ENCODE assay signal across 27 mouse cellular contexts in genomic region chr9:50138341-50138978, GRCm38 (mm10).
DNase-seq lines count a peak whose midpoint lies in the region; ATAC-seq and TF ChIP-seq lines count a peak whose summit lies in the region.
"Had no signal": no experiment of that assay in that cellular context is flagged by ENCODE, and none has a peak within 500 bp of the region (broad histone marks: within the 10 kb centered on the region; RNA-seq: fewer than 3 reads in every experiment).

No protein-coding gene starts in this region.

- no peak overlapping the region for H3K4me3 ChIP-seq in forebrain, embryonic 15.5 days
- H3K4me3 ChIP-seq in forebrain, embryonic 10.5 days = no peak overlapping the region
- H3K4me3 ChIP-seq in midbrain, embryonic 13.5 days (replicated peaks) = no peak overlapping the region
- H3K4me3 ChIP-seq in midbrain, embryonic 10.5 days = no peak overlapping the region
- H3K4me3 ChIP-seq in hindbrain, postnatal 0 days (ENCODE audit: low read length) = no peak overlapping the region
- H3K4me3 ChIP-seq: embryonic facial prominence, embryonic 12.5 days; gastrocnemius, adult 2 months; heart, embryonic 15.5 days; intestine, embryonic 15.5 days; limb, embryonic 15.5 days; myocyte; neural tube, embryonic 15.5 days had no signal

- no peaks in the 10 kb centered on the region for H3K9me3 ChIP-seq in forebrain, embryonic 15.5 days
- H3K9me3 ChIP-seq in forebrain, embryonic 10.5 days = no peaks in the 10 kb centered on the region
- no peaks in the 10 kb centered on the region for H3K9me3 ChIP-seq in midbrain, embryonic 13.5 days
- H3K9me3 ChIP-seq in midbrain, embryonic 10.5 days (replicated peaks) = no peaks in the 10 kb centered on the region
- no peaks in the 10 kb centered on the region for H3K9me3 ChIP-seq in hindbrain, postnatal 0 days (ENCODE audit: low read length)
- H3K9me3 ChIP-seq: embryonic facial prominence, embryonic 12.5 days; heart, embryonic 15.5 days; intestine, embryonic 15.5 days; limb, embryonic 15.5 days; neural tube, embryonic 15.5 days had no signal

- H3K9ac ChIP-seq in forebrain, embryonic 15.5 days (replicated peaks) = no peak overlapping the region
- no peak overlapping the region for H3K9ac ChIP-seq in midbrain, embryonic 13.5 days (replicated peaks)
- H3K9ac ChIP-seq in hindbrain, postnatal 0 days (replicated peaks; ENCODE audit: low read length) = no peak overlapping the region
- H3K9ac ChIP-seq: embryonic facial prominence, embryonic 12.5 days; heart, embryonic 15.5 days; intestine, embryonic 15.5 days; limb, embryonic 15.5 days; liver, embryonic 14.5 days; lung, embryonic 14.5 days; neural tube, embryonic 15.5 days had no signal

- peak; percentile 76 for ATAC-seq in forebrain, embryonic 15.5 days (replicated peaks)
- peak; percentile 67 for ATAC-seq in midbrain, embryonic 13.5 days
- ATAC-seq in hindbrain, postnatal 0 days = peak; percentile 71; the same call in 1 of the 2 replicates
- ATAC-seq: CD4-positive, CD25-positive, alpha-beta regulatory T cell, adult 4 months; intestine, embryonic 15.5 days had no signal

- H3K27me3 ChIP-seq in forebrain, embryonic 15.5 days = no peaks in the 10 kb centered on the region
- no peaks in the 10 kb centered on the region for H3K27me3 ChIP-seq in forebrain, embryonic 10.5 days (ENCODE audit: poor library complexity, severe bottlenecking)
- no peaks in the 10 kb centered on the region for H3K27me3 ChIP-seq in midbrain, embryonic 13.5 days
- H3K27me3 ChIP-seq in midbrain, embryonic 10.5 days (ENCODE audit: low read depth, poor library complexity, severe bottlenecking) = no peaks in the 10 kb centered on the region
- no peaks in the 10 kb centered on the region for H3K27me3 ChIP-seq in hindbrain, postnatal 0 days (ENCODE audit: insufficient read depth, low read length)
- H3K27me3 ChIP-seq: embryonic facial prominence, embryonic 12.5 days; heart, embryonic 15.5 days; intestine, embryonic 15.5 days; limb, embryonic 15.5 days; neural tube, embryonic 15.5 days had no signal

- 80% methylated on average over 9 of the region's 9 CpGs for WGBS in forebrain, embryonic 15.5 days
- WGBS in forebrain, embryonic 10.5 days = 90% methylated on average over 9 of the region's 9 CpGs
- 82% methylated on average over 9 of the region's 9 CpGs for WGBS in midbrain, embryonic 13.5 days
- WGBS in midbrain, embryonic 10.5 days = 90% methylated on average over 9 of the region's 9 CpGs
- 76% methylated on average over 9 of the region's 9 CpGs for WGBS in hindbrain, postnatal 0 days

- no peak overlapping the region for H3K4me2 ChIP-seq in forebrain, embryonic 15.5 days (replicated peaks)
- 0 out of 2 replicates have a peak overlapping the region, but pooled peaks have one; percentile 7 for H3K4me2 ChIP-seq in midbrain, embryonic 13.5 days (replicated peaks)
- no peak overlapping the region for H3K4me2 ChIP-seq in hindbrain, postnatal 0 days (ENCODE audit: low read depth, low read length)
- H3K4me2 ChIP-seq: embryonic facial prominence, embryonic 12.5 days; heart, embryonic 15.5 days; intestine, embryonic 15.5 days; limb, embryonic 15.5 days; lung, embryonic 14.5 days; neural tube, embryonic 15.5 days had no signal

- peaks cover 44% of the 10 kb centered on the region for H3K4me1 ChIP-seq in forebrain, embryonic 15.5 days
- H3K4me1 ChIP-seq in forebrain, embryonic 10.5 days = no peaks in the 10 kb centered on the region
- peaks cover 25% of the 10 kb centered on the region for H3K4me1 ChIP-seq in midbrain, embryonic 13.5 days (replicated peaks)
- peaks cover 15% of the 10 kb centered on the region for H3K4me1 ChIP-seq in midbrain, embryonic 10.5 days
- 0 out of 2 replicates have a peak, but pooled peaks cover 7% of the 10 kb centered on the region for H3K4me1 ChIP-seq in hindbrain, postnatal 0 days (ENCODE audit: insufficient read depth, low read length)

- no peak for TF ChIP-seq POLR2A in brain, embryonic 14.5 days (IDR thresholded peaks at IDR 0.05; ENCODE audit: borderline replicate concordance, extremely low read depth, insufficient read depth, insufficient read length, poor library complexity, severe bottlenecking)

- DNase-seq in forebrain, embryonic 10.5 days (ENCODE audit: extremely low spot score, low spot score) = no peak
- no peak for DNase-seq in midbrain, embryonic 10.5 days (ENCODE audit: low spot score)
- DNase-seq in brain, embryonic 14.5 days (ENCODE audit: low read depth) = peak; percentile 91
- DNase-seq in hindbrain, postnatal 0 days (ENCODE audit: low spot score) = peak; percentile 73
- DNase-seq in right cerebral cortex, adult 18-20 months = no peak
- no peak for DNase-seq in right cerebral cortex, postnatal 4 days
- DNase-seq: adrenal gland, postnatal 25 days; cerebellum, adult 11-12 months; cerebellum, postnatal 10 days; gastrocnemius, adult 2 months; heart, postnatal 4 days; kidney, adult 8-10 months; kidney, postnatal 10 days; left cerebral cortex, postnatal 4 days; lung, embryonic 14.5 days; thymus, adult 18-20 months; thymus, postnatal 36 days had no signal

- no peaks in the 10 kb centered on the region for H3K36me3 ChIP-seq in forebrain, embryonic 15.5 days
- H3K36me3 ChIP-seq in forebrain, embryonic 10.5 days (replicated peaks) = no peaks in the 10 kb centered on the region
- H3K36me3 ChIP-seq in midbrain, embryonic 13.5 days = no peaks in the 10 kb centered on the region
- no peaks in the 10 kb centered on the region for H3K36me3 ChIP-seq in midbrain, embryonic 10.5 days
- H3K36me3 ChIP-seq in hindbrain, postnatal 0 days (ENCODE audit: insufficient read depth, low read length) = no peaks in the 10 kb centered on the region
- H3K36me3 ChIP-seq: embryonic facial prominence, embryonic 12.5 days; heart, embryonic 15.5 days; intestine, embryonic 15.5 days; limb, embryonic 15.5 days; neural tube, embryonic 15.5 days had no signal

- TF ChIP-seq CTCF in brain, embryonic 14.5 days (IDR thresholded peaks at IDR 0.05; ENCODE audit: borderline replicate concordance, extremely low read depth, insufficient read depth, insufficient read length) = no peak
- TF ChIP-seq CTCF in hindbrain, postnatal 0 days (IDR thresholded peaks at IDR 0.05; ENCODE audit: low read depth) = no peak

- peak overlapping the region; percentile 49 for H3K27ac ChIP-seq in forebrain, embryonic 15.5 days (replicated peaks)
- no peak overlapping the region for H3K27ac ChIP-seq in forebrain, embryonic 10.5 days
- peak overlapping the region; percentile 69 for H3K27ac ChIP-seq in midbrain, embryonic 13.5 days
- H3K27ac ChIP-seq in midbrain, embryonic 10.5 days (replicated peaks) = no peak overlapping the region
- no peak overlapping the region for H3K27ac ChIP-seq in hindbrain, postnatal 0 days
- H3K27ac ChIP-seq: embryonic facial prominence, embryonic 12.5 days; gastrocnemius, adult 2 months; heart, embryonic 15.5 days; intestine, embryonic 15.5 days; limb, embryonic 15.5 days; liver, embryonic 14.5 days; neural tube, embryonic 15.5 days had no signal

Comparison
In these comparisons a context has a peak if more than half of its experiments do, and no peak if none do; other contexts are left out.
1. H3K27ac ChIP-seq: peak in forebrain, embryonic 15.5 days (single experiment) and midbrain, embryonic 13.5 days (single experiment); none in forebrain, embryonic 10.5 days (single experiment), midbrain, embryonic 10.5 days (single experiment) and hindbrain, postnatal 0 days (single experiment).
2. DNase-seq: peak in brain, embryonic 14.5 days (single experiment) and hindbrain, postnatal 0 days (single experiment); none in forebrain, embryonic 10.5 days (single experiment), midbrain, embryonic 10.5 days (single experiment), right cerebral cortex, adult 18-20 months (single experiment) and right cerebral cortex, postnatal 4 days (single experiment).
3. Peak in every context shown above with its lines, with median percentiles within 50 percentile points of each other: ATAC-seq.